Mouse (Mus musculus): ENCODE results near the gene Pdcl2.

The Pdcl2 gene

DNA sequence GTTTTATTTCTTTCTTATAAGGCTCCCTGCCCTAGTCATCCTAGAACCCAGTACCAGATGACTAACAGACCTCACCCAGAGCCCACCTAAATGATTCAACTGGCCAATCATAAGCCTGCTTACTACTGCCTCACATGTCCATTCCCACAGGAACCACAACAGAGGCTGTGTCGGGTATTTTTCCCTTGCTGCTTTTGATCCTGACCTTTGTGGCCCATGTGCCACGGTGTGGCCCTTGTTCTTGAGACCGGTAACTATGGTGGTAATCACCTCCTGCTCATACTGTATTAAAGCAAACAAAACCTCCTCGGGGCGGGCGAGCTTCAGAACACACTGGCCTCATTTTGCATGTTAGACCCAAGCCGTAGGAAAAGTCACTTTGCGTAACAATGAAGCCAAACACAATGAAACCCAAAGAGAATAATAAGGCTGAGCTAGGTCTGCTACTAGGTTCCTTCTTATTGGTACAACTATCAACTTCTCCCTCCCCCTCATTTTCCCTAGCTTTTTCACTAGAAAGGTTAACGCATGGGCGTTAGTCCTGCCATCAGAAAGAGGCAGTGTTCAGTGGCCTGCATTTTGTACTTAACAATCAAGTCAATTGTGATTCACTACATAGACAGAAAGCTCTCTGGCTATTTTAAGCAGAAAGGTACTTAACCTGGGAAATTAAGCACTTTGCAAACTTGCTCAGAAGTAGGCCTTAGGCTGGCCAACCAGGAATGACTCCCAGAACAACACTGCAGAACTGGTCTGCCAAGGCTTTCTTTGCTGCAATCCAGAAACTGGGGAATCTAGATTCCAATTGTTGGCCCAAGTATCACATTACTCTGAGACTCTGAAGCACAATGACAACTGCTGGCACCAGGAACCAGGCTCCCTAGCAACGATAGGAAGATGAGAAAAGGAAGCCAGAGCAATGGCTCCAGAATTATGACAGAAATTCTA lies 9.4 kb downstream of the Pdcl2 start:
- TF ChIP-seq GATA4 (IDR thresholded peaks at IDR 0.05; ENCODE audit: insufficient replicate concordance, low read length): no peak

DNA sequence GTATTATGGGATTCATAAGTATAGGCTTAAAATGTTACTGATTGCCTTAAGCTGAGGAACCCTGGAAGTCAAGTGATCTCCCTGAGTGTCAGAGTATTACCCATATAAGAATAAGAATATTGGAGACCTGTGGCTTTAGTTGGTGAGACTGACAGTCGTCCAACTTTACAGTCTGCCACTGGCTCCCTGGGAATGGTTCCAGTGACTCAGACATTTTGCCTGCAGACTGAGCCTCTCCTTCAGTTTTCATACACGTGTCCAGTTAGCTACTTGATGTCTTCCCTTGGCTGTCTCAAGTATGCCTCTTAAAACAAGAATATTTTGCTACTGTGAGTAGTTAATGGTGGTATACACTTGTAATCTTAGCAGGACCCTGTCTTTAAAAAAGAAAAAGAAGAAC lies 22.8 kb downstream of the Pdcl2 start:
- TF ChIP-seq GATA4 (IDR thresholded peaks at IDR 0.05; ENCODE audit: insufficient replicate concordance, low read length): no peak

DNA sequence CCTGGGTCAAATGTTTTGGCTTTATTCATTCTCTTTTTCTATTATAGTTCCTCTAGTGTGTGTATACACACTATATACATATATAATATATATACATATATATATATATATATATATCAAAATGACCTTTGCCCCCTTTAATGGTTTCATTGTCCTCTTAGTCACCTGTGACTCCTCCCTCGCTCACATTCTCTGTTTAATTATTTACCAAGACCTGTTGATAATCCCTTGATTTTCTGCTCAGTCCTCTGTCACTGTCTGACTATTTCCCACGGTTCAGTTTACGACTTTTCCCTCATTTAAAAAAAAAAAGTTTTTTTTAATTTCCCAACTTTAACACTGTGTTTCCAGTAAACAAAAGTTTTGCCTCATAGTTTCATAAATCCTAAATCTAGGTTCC lies 24.7 kb downstream of the Pdcl2 start:
- no peak for TF ChIP-seq GATA4 (IDR thresholded peaks at IDR 0.05; ENCODE audit: insufficient replicate concordance, low read length)

DNA sequence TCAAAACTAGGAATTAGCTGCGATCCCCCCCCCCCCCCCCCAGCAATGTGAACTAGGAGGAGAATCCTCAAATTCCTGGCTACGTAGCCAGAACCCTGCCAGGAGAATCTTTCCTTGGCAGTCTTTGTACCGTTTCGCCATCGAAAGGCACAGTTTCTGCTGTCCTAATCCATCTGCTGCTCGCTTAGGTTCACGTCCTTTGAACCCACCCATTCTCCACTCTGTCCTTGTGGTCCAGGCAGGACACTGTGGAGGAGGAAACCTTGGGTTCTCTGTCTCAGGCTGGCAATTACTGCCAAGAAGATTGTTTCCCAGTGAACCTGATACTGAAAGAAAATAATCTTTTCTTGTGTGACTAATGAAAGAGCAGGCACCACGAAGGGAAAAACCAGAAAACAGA lies 25.3 kb downstream of the Pdcl2 start:
- no peak for TF ChIP-seq GATA4 (IDR thresholded peaks at IDR 0.05; ENCODE audit: insufficient replicate concordance, low read length)

DNA sequence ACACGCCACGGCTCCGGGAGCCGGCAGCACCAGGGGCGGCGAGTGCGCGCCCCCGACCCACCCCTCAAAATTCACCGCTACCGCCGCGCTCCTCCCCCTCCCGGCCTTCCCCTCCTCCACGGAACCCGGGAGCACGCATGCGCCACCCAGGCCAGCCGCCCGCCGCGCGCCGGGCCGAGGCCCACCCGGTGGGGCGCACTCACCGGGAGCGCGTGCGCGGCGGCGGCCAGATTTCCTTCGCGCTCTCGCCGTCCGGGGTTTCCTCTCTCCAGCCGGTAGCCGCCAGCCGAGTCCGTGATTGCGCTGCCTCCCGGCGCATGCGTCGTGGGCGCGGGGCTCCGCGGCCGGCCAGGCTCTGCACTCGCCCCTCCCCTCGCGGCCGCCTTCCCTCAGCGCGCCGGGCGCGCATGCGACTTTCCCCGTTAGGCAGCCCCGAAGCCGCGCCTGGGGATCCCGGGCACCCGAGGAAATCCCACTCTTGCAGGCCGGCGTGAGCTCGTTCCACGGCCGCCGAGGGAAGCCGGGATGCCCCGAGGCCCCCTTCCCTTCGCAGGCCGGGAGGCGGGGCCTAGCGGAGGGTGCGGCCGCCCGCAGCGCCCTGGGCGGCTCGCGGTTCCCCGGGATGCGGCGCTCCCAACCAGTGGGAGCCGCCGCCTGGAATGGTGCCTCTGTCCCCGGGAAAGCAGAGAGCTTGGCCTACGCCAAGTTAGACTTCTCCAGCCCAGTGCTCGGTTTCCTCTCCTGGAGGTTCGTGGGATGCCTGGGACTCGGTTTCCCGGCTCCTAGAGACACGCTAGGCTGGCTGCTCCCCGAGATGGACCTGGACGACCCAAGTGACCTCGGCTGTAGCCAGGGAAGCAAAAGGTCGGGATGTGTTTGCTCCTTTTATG lies 26.3 kb downstream of the Pdcl2 start, which contains the start of gene Clock:
TSS of gene Clock (minus strand) at position 341 of the 890 bp plus-strand sequence.
- TF ChIP-seq GATA4 (IDR thresholded peaks at IDR 0.05; ENCODE audit: insufficient replicate concordance, low read length): no peak; the same call in 1 of the 2 replicates

DNA sequence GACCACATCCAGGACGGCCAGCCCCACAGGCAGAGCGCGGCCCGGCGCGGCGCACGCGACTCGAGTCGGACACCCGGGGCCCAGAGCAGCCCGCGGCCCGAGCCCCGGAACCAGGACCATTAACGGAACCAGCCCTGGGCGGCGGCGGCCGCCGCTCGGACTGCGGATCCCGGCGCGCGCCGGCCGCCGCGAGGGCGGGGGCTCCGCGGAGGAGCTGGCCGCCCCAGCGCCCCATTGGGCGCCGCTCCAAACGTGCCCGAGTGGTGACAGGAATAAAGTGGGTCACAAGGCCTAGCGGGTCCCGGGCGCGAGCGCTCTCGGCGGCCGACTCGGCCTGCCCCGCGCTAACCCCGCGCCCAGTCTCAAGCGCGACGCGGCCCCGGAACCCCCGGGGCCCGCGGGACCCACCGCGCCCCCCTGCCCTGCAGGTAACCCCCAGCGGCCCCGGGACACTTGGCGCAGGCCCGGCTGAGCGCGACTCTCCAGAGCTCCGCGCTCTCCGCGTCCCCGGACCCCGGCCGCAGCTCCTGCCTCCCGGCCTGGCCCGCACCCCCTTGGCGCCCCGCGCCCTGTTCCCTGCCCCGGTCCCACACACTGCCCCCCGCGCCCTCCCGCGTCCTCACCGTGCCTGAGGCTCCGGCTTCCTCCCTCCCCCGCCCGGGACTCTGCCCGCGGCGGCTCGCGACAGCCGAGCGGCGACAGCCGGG lies 27.1 kb downstream of the Pdcl2 start:
- no peak for TF ChIP-seq GATA4 (IDR thresholded peaks at IDR 0.05; ENCODE audit: insufficient replicate concordance, low read length)

DNA sequence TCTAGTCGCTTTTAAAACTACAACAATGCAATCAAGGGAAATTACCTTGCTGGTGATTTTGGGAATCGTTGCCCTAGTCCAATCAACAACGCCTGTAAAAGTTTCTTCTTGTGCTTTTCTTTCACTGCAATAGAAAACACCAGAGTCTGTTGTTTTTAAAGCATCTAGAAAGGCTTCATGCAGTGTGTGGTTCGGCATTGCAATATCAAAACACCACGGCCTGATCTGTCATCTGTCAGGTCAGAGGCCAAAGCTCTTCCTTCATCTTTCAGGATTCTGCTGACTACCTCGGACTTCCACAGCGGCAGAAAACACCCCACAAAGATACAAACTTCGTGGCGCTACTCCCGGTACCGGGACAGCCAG lies 27.6 kb downstream of the Pdcl2 start:
- TF ChIP-seq GATA4 (IDR thresholded peaks at IDR 0.05; ENCODE audit: insufficient replicate concordance, low read length): no peak

DNA sequence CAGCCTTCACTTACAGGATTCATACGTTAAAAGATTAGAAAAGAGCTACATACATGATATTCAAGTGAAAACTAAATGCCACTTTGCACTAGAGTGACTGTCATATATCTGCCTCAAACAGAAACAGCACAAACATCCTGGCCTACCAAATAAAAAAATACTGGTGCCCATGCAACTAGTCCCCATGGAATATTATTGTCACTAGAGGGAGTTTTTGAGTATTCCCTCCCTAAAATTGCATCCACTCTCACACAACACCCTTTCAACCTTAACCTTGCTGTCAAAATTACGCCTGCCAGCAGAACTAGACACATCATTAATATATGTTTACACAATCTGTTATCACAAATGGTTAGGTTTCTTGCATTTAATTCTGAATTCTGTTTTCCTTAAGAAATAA lies 28.9 kb downstream of the Pdcl2 start:
- TF ChIP-seq GATA4 (IDR thresholded peaks at IDR 0.05; ENCODE audit: insufficient replicate concordance, low read length): no peak

DNA sequence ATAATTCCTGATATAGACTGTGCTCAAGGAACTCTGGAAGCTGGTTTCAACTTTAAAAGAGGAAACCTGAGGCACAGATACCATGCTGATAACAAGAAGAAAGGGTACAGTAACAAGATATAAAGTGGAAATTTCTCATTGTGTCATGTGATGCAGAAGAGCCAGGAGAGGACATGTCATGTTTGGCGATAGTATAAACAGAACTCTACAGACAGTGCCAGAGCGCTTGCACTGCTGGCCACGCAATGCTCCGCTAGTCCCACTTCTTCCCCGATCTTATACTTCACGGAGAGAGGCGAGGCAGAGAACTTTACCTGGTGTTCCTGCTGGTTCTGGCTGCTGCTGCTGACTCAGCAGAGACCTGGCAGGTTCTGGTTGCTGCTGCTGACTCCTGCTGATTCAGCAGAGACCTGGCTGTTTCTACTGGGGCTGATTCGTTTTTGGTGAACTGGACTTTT lies 41.7 kb downstream of the Pdcl2 start:
- peak; percentile 53; the same call in 1 of the 2 replicates for TF ChIP-seq GATA4 (IDR thresholded peaks at IDR 0.05; ENCODE audit: insufficient replicate concordance, low read length)

DNA sequence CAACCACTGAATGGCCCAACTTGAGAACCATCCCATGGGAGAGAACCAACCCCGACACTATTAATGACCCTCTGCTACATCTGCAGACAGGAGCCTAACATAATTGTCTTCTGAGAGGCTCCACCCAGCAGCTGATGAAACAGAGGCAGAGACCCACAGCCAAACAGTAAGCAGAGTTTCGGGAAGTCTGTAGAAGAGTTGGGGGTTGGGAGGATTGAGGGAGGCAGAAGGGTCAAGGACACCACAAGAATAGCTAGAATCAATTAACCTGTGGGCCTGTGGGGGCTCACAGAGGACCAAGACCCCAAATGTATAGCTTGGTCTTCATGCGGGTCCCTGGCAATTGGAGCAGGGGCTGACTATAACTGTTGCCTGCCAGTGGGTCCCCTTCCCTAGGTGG lies 42.7 kb downstream of the Pdcl2 start:
- no peak for TF ChIP-seq GATA4 (IDR thresholded peaks at IDR 0.05; ENCODE audit: insufficient replicate concordance, low read length)

DNA sequence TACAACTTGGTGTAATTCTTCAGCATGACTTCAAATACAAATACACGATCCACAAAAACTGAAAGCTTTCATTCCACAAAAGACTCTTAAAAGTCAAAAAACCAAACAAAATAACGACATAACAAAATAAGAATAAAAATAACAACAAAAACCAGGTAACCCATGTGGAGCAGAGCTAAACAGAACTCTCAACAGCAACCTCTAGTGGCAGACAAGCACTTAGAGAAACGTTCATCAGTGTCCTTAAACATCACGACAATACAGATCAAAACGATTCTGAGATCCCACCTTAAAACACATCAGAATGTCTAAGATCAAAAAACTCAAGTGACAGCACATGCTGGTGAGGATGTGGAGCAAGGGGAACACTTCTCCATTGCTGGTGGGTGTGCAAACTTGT lies 43.9 kb downstream of the Pdcl2 start:
- TF ChIP-seq GATA4 (IDR thresholded peaks at IDR 0.05; ENCODE audit: insufficient replicate concordance, low read length): no peak

DNA sequence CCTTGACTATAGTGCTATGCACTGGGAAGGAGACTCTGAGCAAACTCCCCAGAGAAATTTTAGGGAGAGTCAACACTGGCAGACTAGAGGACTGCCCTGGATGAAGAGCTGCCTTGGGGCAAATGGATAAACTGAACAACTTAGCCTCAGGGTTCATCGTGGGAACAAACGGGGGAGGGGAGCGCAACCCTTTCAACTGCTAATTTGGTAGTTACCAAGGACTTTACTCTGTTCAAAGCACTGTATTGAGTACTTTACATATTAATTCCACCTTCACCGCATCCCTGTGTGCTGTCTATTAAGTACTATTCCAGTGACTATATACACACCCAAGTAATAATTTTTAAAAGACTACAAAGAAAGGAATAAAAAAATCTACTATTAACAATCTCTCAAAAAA lies 45.3 kb downstream of the Pdcl2 start:
- TF ChIP-seq GATA4 (IDR thresholded peaks at IDR 0.05; ENCODE audit: insufficient replicate concordance, low read length): no peak

DNA sequence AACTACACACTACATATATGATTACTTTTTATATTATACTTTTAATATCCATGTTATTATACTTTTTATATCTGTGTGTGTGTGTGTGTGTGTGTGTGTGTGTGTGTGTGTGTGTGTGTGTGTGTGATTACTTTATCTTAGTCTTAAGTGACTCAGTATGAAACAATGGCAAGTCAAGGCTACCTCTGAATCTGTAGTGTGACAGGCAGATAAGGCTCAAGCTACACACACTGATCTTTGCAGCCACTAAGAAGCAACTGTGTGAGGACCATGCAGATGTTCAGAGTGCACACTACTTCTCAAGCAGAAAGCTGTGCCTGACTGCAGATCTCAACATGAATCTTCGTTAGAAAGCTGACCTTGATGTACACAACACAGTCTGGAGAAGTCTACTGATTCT lies 47.1 kb downstream of the Pdcl2 start:
- TF ChIP-seq GATA4 (IDR thresholded peaks at IDR 0.05; ENCODE audit: insufficient replicate concordance, low read length): no peak

DNA sequence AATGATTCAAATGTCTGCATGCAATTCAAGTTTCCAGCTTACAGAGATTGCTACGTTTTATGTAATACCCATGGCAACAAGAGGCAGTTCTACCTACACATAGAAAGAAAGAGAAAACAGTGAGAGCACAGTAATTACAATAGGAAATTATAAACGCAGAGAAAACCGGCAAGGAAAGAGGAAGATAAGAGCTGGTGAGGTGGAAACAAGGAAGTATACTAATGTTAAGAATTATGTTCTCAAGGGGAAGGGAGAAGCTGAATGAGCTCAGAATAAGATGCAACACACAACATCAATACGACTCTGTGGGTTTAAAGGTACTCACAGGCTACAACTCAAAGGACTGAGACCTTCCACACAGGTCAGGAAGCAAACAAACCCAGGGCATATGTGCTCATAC lies 56.0 kb downstream of the Pdcl2 start:
- no peak for TF ChIP-seq GATA4 (IDR thresholded peaks at IDR 0.05; ENCODE audit: insufficient replicate concordance, low read length)

All from liver, adult (tissue).